Mouse (Mus musculus): ENCODE results near the gene Mtnr1a. TPM values are rescaled to one million over a fixed set of nuclear protein-coding genes. Genes with fewer than 3 reads are reported as not detected.

Gene Mtnr1a
- polyA plus RNA-seq (2017; shearing (Covaris generic)): not detected

DNA sequence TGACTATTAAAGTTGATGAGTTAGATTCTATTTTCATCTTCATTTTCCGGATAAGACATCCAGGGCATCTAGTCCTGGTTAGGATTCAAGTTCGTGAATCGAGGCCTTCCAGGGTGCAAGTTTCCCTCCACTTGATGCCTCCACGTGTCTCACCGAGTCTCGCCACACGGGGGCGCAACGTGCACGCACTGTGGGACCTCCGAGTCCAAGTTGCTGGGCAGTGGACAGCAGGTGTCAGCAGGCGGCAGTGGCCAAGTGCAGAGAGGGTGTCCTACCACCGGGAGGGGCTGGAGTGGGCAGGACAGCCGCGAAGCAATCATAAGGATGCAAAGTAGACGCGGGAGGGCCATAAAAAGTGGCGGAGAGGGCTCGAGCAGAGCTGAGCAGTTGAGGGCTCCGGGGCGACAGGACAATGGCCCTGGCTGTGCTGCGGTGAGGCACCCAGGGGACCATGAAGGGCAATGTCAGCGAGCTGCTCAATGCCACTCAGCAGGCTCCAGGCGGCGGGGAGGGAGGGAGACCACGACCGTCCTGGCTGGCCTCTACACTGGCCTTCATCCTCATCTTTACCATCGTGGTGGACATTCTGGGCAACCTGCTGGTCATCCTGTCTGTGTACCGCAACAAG is at the start of gene Mtnr1a:
Gene Mtnr1a, plus strand, starts transcription at position 379 of the 628 bp plus-strand sequence.

Other genes with a start within 250 kb of the Mtnr1a start
- gene Fat1, start 133.7 kb upstream of the Mtnr1a start, polyA plus RNA-seq (2017; shearing (Covaris generic)): not detected
- not detected for gene F11, start 192.9 kb downstream of the Mtnr1a start, polyA plus RNA-seq (2017; shearing (Covaris generic))
- 0.16 TPM for gene Klkb1, start 225.7 kb downstream of the Mtnr1a start, polyA plus RNA-seq (2017; shearing (Covaris generic))
- gene Gm45753, start 239.3 kb downstream of the Mtnr1a start, polyA plus RNA-seq (2017; shearing (Covaris generic)): not detected